Mouse (Mus musculus): ENCODE data around the gene Cmc2. TPM values are rescaled to one million over a fixed set of nuclear protein-coding genes. Genes with fewer than 3 reads are reported as not detected.
A peak's percentile ranks its signal among the peaks of the same experiment; 100 is the strongest.

Cmc2 gene
- total and polyA plus RNA-seq, 2 experiments from 2014 or later = 6.9 to 26.8 TPM

- under 1% methylated on average over 22 of the region's 22 CpGs for WGBS
These were observed 284 bp downstream of the Cmc2 start for GRCm38 (mm10) chr8:116921005-116921336.

DNA sequence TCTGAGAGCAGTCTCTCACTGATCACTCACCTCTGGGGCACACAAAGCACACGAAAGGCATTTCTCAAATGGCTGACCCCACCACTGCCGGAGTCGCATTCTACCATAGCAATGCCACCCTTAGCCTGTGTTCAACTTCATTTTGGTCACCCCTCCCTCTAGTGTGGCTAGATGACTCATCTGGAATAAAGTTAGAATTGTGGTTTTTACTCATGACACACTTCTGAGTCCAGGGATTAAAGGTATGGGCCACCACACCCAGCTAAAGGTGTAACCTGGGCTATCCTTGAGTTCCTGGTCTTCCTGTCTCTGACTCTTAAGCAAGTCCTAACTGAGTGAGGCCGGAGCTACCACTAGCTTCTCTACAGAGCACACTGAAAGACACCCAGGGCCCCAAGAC, 15.4 kb downstream of the Cmc2 start:
- over 99% methylated on average over 4 of the region's 4 CpGs for WGBS
- H3K36me3 ChIP-seq (ENCODE audit: insufficient read depth) = no peaks in the 10 kb centered on the region; the same call in 1 of the 2 replicates

More at GRCm38 (mm10) chr8:116921005-116921336, 284 bp downstream of the Cmc2 start:
- peak overlapping the region; percentile 59 for H3K9ac ChIP-seq
- no peaks in the 10 kb centered on the region for H3K27me3 ChIP-seq (ENCODE audit: insufficient read depth, low read length)
- peak; percentile 23; the same call in 1 of the 2 replicates for ATAC-seq
- no peak for TF ChIP-seq CTCF (IDR thresholded peaks at IDR 0.05; ENCODE audit: low read depth)
- DNase-seq = no peak
- no peaks in the 10 kb centered on the region for H3K36me3 ChIP-seq (ENCODE audit: insufficient read depth)
- H3K9me3 ChIP-seq (ENCODE audit: low read length) = no peaks in the 10 kb centered on the region
- H3K27ac ChIP-seq (ENCODE audit: low read depth, low read length) = peak overlapping the region; percentile 78
- peak overlapping the region; percentile 85 for H3K4me3 ChIP-seq (ENCODE audit: low read depth, low read length)
- H3K4me1 ChIP-seq (ENCODE audit: insufficient read depth) = 0 out of 2 replicates have a peak, but pooled peaks cover 4% of the 10 kb centered on the region
- peak overlapping the region; percentile 84 for H3K4me2 ChIP-seq (ENCODE audit: low read depth)

DNA sequence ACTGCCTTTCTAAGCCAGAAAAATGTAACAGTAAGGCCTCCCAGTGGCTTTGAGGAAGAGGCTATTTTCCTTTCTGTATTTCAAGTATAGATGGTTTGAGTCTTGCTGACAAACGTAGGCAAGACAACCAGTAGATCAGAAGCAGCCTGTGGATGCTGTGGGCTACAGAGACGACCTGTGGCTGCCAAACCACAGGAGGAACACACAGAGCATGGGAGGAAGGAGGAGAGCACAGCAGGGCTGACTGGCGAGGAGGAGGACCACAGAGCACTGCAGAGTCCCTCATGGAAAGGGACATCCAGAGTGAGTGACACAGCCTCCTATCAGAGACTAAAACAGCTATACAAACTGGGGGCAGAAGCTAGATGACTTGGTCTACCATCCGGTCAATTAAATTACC, 16.0 kb downstream of the Cmc2 start:
- Histone ChIP-seq H3K27ac (ENCODE audit: low read depth, low read length) (no peak overlapping the region), H3K4me1 (ENCODE audit: insufficient read depth) (no peaks in the 10 kb centered on the region), H3K36me3 (ENCODE audit: insufficient read depth) (no peaks in the 10 kb centered on the region; the same call in 1 of the 2 replicates), H3K9ac (no peak overlapping the region), H3K4me2 (ENCODE audit: low read depth) (no peak overlapping the region), H3K4me3 (ENCODE audit: low read depth, low read length) (no peak overlapping the region), H3K9me3 (ENCODE audit: low read length) (no peaks in the 10 kb centered on the region), H3K27me3 (ENCODE audit: insufficient read depth, low read length) (no peaks in the 10 kb centered on the region)
- ATAC-seq (no peak), DNase-seq (no peak)
- no peak for TF ChIP-seq CTCF (IDR thresholded peaks at IDR 0.05; ENCODE audit: low read depth)
- 89% methylated on average over 4 of the region's 4 CpGs for WGBS

More for the DNA sequence above, 15.4 kb downstream of the Cmc2 start:
- Histone ChIP-seq H3K4me1 (ENCODE audit: insufficient read depth) (no peaks in the 10 kb centered on the region), H3K4me3 (ENCODE audit: low read depth, low read length) (no peak overlapping the region), H3K27ac (ENCODE audit: low read depth, low read length) (no peak overlapping the region), H3K4me2 (ENCODE audit: low read depth) (no peak overlapping the region), H3K9ac (no peak overlapping the region), H3K9me3 (ENCODE audit: low read length) (no peaks in the 10 kb centered on the region), H3K27me3 (ENCODE audit: insufficient read depth, low read length) (no peaks in the 10 kb centered on the region)
- ATAC-seq (no peak), DNase-seq (no peak)
- no peak for TF ChIP-seq CTCF (IDR thresholded peaks at IDR 0.05; ENCODE audit: low read depth)

GRCm38 (mm10) chr8:116904736-116905135, 16.5 kb downstream of the Cmc2 start:
- H3K27ac ChIP-seq (ENCODE audit: low read depth, low read length) = no peak overlapping the region
- ATAC-seq (no peak), DNase-seq (no peak)
- H3K4me2 ChIP-seq (ENCODE audit: low read depth) = no peak overlapping the region
- H3K27me3 ChIP-seq (ENCODE audit: insufficient read depth, low read length) = no peaks in the 10 kb centered on the region
- WGBS = 95% methylated on average over 4 of the region's 4 CpGs
- H3K4me1 ChIP-seq (ENCODE audit: insufficient read depth) = no peaks in the 10 kb centered on the region
- H3K4me3 ChIP-seq (ENCODE audit: low read depth, low read length) = no peak overlapping the region
- no peak overlapping the region for H3K9ac ChIP-seq
- TF ChIP-seq CTCF (IDR thresholded peaks at IDR 0.05; ENCODE audit: low read depth) = no peak
- H3K9me3 ChIP-seq (ENCODE audit: low read length) = no peaks in the 10 kb centered on the region
- H3K36me3 ChIP-seq (ENCODE audit: insufficient read depth) = no peaks in the 10 kb centered on the region; the same call in 1 of the 2 replicates

DNA sequence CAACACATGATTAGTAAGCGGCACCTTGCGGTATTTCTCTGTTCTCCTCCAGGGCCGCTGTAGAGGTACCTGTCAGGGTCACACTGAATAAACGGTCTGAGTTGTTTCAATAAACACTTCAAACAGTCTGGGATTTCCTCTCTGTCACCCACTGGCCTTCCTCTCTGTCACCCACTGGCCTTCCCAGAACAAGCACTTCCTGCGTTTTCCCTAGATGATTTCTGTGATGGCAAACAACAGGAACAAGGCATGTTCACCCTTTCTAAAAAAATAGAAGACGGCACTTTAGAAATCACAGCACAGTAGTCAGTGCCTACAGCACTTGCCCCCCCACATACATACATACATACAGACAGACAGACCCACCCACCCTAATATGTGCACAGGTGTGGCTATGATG, 25.7 kb downstream of the Cmc2 start:
- H3K27me3 ChIP-seq (ENCODE audit: insufficient read depth, low read length) = no peaks in the 10 kb centered on the region
- no peaks in the 10 kb centered on the region for H3K9me3 ChIP-seq (ENCODE audit: low read length)
- H3K9ac ChIP-seq = no peak overlapping the region
- 89% methylated on average over 6 of the region's 6 CpGs for WGBS
- H3K4me2 ChIP-seq (ENCODE audit: low read depth) = no peak overlapping the region
- DNase-seq (no peak), ATAC-seq (no peak)
- H3K27ac ChIP-seq (ENCODE audit: low read depth, low read length) = no peak overlapping the region
- TF ChIP-seq CTCF (IDR thresholded peaks at IDR 0.05; ENCODE audit: low read depth) = no peak
- no peak overlapping the region for H3K4me3 ChIP-seq (ENCODE audit: low read depth, low read length)
- no peaks in the 10 kb centered on the region for H3K36me3 ChIP-seq (ENCODE audit: insufficient read depth)
- no peaks in the 10 kb centered on the region for H3K4me1 ChIP-seq (ENCODE audit: insufficient read depth)

DNA sequence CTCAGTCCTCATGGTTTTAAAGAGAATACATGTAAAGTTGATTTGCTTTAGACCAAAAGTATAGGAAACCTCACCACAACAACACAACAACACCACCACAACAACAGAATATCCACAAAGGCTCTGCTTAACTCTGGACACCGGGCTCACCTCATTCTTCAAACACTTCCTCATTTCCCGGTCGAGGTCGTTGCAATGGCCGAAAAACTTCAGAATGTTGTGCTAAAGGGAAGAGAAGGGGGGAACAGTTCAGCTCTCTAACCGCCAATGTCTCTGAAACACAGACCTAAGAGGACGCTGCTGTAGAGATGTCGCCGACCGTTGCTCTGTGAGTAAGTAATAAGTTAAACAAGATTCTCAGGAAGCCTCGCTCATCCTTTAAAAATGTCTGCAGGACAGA, 27.3 kb downstream of the Cmc2 start:
- Histone ChIP-seq H3K9ac (no peak overlapping the region), H3K9me3 (ENCODE audit: low read length) (no peaks in the 10 kb centered on the region), H3K27ac (ENCODE audit: low read depth, low read length) (no peak overlapping the region), H3K4me1 (ENCODE audit: insufficient read depth) (no peaks in the 10 kb centered on the region), H3K4me3 (ENCODE audit: low read depth, low read length) (no peak overlapping the region), H3K4me2 (ENCODE audit: low read depth) (no peak overlapping the region), H3K36me3 (ENCODE audit: insufficient read depth) (no peaks in the 10 kb centered on the region), H3K27me3 (ENCODE audit: insufficient read depth, low read length) (no peaks in the 10 kb centered on the region)
- DNase-seq (no peak), ATAC-seq (no peak)
- WGBS = 93% methylated on average over 11 of the region's 11 CpGs
- no peak for TF ChIP-seq CTCF (IDR thresholded peaks at IDR 0.05; ENCODE audit: low read depth)

DNA sequence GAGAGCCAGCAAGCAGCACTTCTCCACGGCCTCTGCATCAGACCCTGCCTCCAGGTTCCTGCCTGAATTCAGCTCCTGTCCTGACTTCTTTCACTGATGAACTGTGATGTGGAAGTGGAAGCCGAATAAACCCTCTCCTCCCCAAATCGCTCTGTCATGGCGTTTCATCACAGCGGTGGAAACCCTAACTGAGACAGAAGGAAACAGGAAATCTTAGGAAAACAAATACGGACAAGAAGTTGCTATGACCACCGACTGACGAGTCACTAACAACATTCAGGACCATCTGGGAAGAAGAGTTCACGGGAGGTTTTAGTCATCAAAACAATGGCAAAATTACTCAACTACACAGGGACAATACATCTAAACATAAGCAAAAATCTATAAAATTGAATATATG, 28.6 kb downstream of the Cmc2 start:
- H3K4me3 ChIP-seq (ENCODE audit: low read depth, low read length) = no peak overlapping the region
- TF ChIP-seq CTCF (IDR thresholded peaks at IDR 0.05; ENCODE audit: low read depth) = no peak
- H3K27me3 ChIP-seq (ENCODE audit: insufficient read depth, low read length) = no peaks in the 10 kb centered on the region
- no peak overlapping the region for H3K27ac ChIP-seq (ENCODE audit: low read depth, low read length)
- no peaks in the 10 kb centered on the region for H3K9me3 ChIP-seq (ENCODE audit: low read length)
- H3K9ac ChIP-seq = no peak overlapping the region
- no peaks in the 10 kb centered on the region for H3K36me3 ChIP-seq (ENCODE audit: insufficient read depth)
- ATAC-seq (no peak), DNase-seq (no peak)
- 81% methylated on average over 9 of the region's 9 CpGs for WGBS
- H3K4me2 ChIP-seq (ENCODE audit: low read depth) = no peak overlapping the region
- no peaks in the 10 kb centered on the region for H3K4me1 ChIP-seq (ENCODE audit: insufficient read depth)

- H3K27ac ChIP-seq (ENCODE audit: low read depth, low read length) = no peak overlapping the region
- no peak for TF ChIP-seq CTCF (IDR thresholded peaks at IDR 0.05; ENCODE audit: low read depth)
These were observed 29.1 kb downstream of the Cmc2 start for GRCm38 (mm10) chr8:116892130-116892529.

More at GRCm38 (mm10) chr8:116892130-116892529, 29.1 kb downstream of the Cmc2 start:
- H3K4me3 ChIP-seq (ENCODE audit: low read depth, low read length) = no peak overlapping the region
- WGBS = 86% methylated on average over 3 of the region's 3 CpGs
- DNase-seq (no peak), ATAC-seq (no peak)
- H3K36me3 ChIP-seq (ENCODE audit: insufficient read depth) = no peaks in the 10 kb centered on the region
- H3K4me1 ChIP-seq (ENCODE audit: insufficient read depth) = no peaks in the 10 kb centered on the region
- H3K27me3 ChIP-seq (ENCODE audit: insufficient read depth, low read length) = no peaks in the 10 kb centered on the region
- H3K4me2 ChIP-seq (ENCODE audit: low read depth) = no peak overlapping the region
- H3K9me3 ChIP-seq (ENCODE audit: low read length) = no peaks in the 10 kb centered on the region
- H3K9ac ChIP-seq = no peak overlapping the region
